8 mouse cellular contexts compared by ENCODE assay signal in the genomic region with DNA sequence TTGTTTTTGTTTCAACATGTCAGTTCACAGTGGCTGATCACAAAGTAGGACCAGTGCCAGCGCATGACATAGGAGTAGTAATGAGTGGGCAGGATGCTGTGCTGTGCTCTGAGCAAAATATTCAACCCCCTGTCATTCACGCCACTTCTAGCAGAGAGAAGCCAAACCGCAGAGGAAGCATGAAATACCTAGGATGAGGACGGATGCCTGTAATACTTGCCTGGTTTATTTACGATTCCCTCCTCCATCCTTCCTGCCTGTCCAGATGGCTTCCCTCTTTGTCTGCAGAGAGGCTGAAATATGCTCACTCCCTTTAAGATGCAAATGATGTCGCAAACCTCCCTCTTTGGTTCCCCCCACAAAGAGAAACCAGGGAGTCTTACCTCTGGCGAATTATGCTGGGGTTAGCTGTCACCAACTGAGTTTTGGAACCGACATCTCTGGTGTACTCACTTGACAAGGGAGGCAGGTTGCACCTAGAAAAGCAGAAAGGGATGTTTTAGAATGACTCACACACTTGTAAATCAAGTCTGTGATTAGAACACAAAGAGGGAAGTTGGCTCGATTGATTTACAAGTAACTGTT.
A peak's percentile ranks its signal among the peaks of the same experiment; 100 is the strongest.
DNase-seq lines count a peak whose midpoint lies in the region; ATAC-seq and TF ChIP-seq lines count a peak whose summit lies in the region.

No protein-coding gene starts in this region.

- peak; percentile 77; the same call in 1 of the 2 replicates for ATAC-seq in lung, embryonic 14.5 days (ENCODE audit: insufficient read depth)
- ATAC-seq in cerebellum, adult (ENCODE audit: insufficient number of reproducible peaks, low FRiP score, low TSS enrichment) = peak; percentile 83
- peak; percentile 94 for ATAC-seq in forebrain, embryonic 14.5 days
- peak; percentile 83 for ATAC-seq in neural tube, embryonic 13.5 days (ENCODE audit: low read depth)

- H3K27me3 ChIP-seq in lung, embryonic 14.5 days (ENCODE audit: insufficient read depth, low read length) = no peaks in the 10 kb centered on the region
- no peaks in the 10 kb centered on the region for H3K27me3 ChIP-seq in forebrain, embryonic 14.5 days (replicated peaks; ENCODE audit: control insufficient read depth, insufficient read depth, low read length)
- no peaks in the 10 kb centered on the region for H3K27me3 ChIP-seq in neural tube, embryonic 13.5 days

- DNase-seq in lung, embryonic 14.5 days = peak; percentile 79
- no peak for DNase-seq in lung, adult 18-20 months
- DNase-seq in forebrain, embryonic 14.5 days (ENCODE audit: low spot score) = peak; percentile 91
- DNase-seq in layer of hippocampus, postnatal 36 days = peak; percentile 34 to 41
- DNase-seq in spleen, postnatal 10 days (ENCODE audit: low spot score in 2 of 2) = no peak
- no peak for DNase-seq in heart, adult 18-20 months

- H3K9ac ChIP-seq in lung, embryonic 14.5 days = no peak overlapping the region
- peak overlapping the region; percentile 56; the same call in 1 of the 2 replicates for H3K9ac ChIP-seq in forebrain, embryonic 14.5 days (ENCODE audit: low read length)
- peak overlapping the region; percentile 48 for H3K9ac ChIP-seq in neural tube, embryonic 13.5 days

- H3K4me1 ChIP-seq in lung, embryonic 14.5 days (ENCODE audit: insufficient read depth) = 0 out of 2 replicates have a peak, but pooled peaks cover 5% of the 10 kb centered on the region
- H3K4me1 ChIP-seq in forebrain, embryonic 14.5 days (ENCODE audit: control insufficient read depth, insufficient read depth, low read length) = peaks cover 7% of the 10 kb centered on the region; the same call in 1 of the 2 replicates
- H3K4me1 ChIP-seq in neural tube, embryonic 13.5 days (replicated peaks) = peaks cover 21% of the 10 kb centered on the region

- WGBS in lung, embryonic 14.5 days = 16% methylated on average over 9 of the region's 9 CpGs
- WGBS in forebrain, embryonic 14.5 days = 4% methylated on average over 9 of the region's 9 CpGs
- 5% methylated on average over 9 of the region's 9 CpGs for WGBS in neural tube, embryonic 13.5 days

- H3K36me3 ChIP-seq in lung, embryonic 14.5 days (ENCODE audit: insufficient read depth) = no peaks in the 10 kb centered on the region
- no peaks in the 10 kb centered on the region for H3K36me3 ChIP-seq in forebrain, embryonic 14.5 days (ENCODE audit: control insufficient read depth, insufficient read depth, low read length)
- H3K36me3 ChIP-seq in neural tube, embryonic 13.5 days = peaks cover 12% of the 10 kb centered on the region; the same call in 1 of the 2 replicates

- H3K9me3 ChIP-seq in lung, embryonic 14.5 days (ENCODE audit: low read depth, low read length) = no peaks in the 10 kb centered on the region
- no peaks in the 10 kb centered on the region for H3K9me3 ChIP-seq in forebrain, embryonic 14.5 days (replicated peaks; ENCODE audit: control insufficient read depth, low read length)
- no peaks in the 10 kb centered on the region for H3K9me3 ChIP-seq in neural tube, embryonic 13.5 days

- no peak overlapping the region for H3K27ac ChIP-seq in lung, embryonic 14.5 days (ENCODE audit: low read depth)
- H3K27ac ChIP-seq in forebrain, embryonic 14.5 days (ENCODE audit: low read depth, low read length) = peak overlapping the region; percentile 92
- peak overlapping the region; percentile 89 for H3K27ac ChIP-seq in neural tube, embryonic 13.5 days (replicated peaks)

- 0 out of 2 replicates have a peak overlapping the region, but pooled peaks have one; percentile 5 for H3K4me2 ChIP-seq in lung, embryonic 14.5 days
- H3K4me2 ChIP-seq in forebrain, embryonic 14.5 days (ENCODE audit: low read length) = peak overlapping the region; percentile 23
- peak overlapping the region; percentile 36 for H3K4me2 ChIP-seq in neural tube, embryonic 13.5 days

- H3K4me3 ChIP-seq in lung, embryonic 14.5 days (ENCODE audit: low read depth, low read length) = no peak overlapping the region
- no peak overlapping the region for H3K4me3 ChIP-seq in forebrain, embryonic 14.5 days (ENCODE audit: low read depth, low read length)
- no peak overlapping the region for H3K4me3 ChIP-seq in neural tube, embryonic 13.5 days

- TF ChIP-seq CTCF in lung, embryonic 14.5 days (IDR thresholded peaks at IDR 0.05; ENCODE audit: low read depth) = no peak

Comparison
In these comparisons a context has a peak if more than half of its experiments do, and no peak if none do; other contexts are left out.
1. DNase-seq: peak in lung, embryonic 14.5 days (single experiment), forebrain, embryonic 14.5 days (single experiment) and layer of hippocampus, postnatal 36 days (2 of 2); none in lung, adult 18-20 months (0 of 2), spleen, postnatal 10 days (0 of 2) and heart, adult 18-20 months (0 of 2).
2. Peak in every context shown above with its lines, with median percentiles within 50 percentile points of each other: ATAC-seq and H3K4me2 ChIP-seq.